Mouse (Mus musculus): Measurements from ENCODE around the gene P3h4. TPM values are rescaled to one million over a fixed set of nuclear protein-coding genes. Genes with fewer than 3 reads are reported as not detected.
A peak's percentile ranks its signal among the peaks of the same experiment; 100 is the strongest.

The P3h4 gene
- polyA plus RNA-seq, 1 experiment from 2014 or later, result 47.1 TPM

GRCm38 (mm10) chr11:100382682-100383081 lies 32.0 kb downstream of the P3h4 start:
- H3K36me3 ChIP-seq (ENCODE audit: insufficient read depth, low read length), result peaks cover 50% of the 10 kb centered on the region

GRCm38 (mm10) chr11:100379311-100379710 lies 35.3 kb downstream of the P3h4 start:
- Histone ChIP-seq H3K4me2 (replicated peaks; ENCODE audit: low read depth, low read length) (no peak overlapping the region), H3K36me3 (ENCODE audit: insufficient read depth, low read length) (peaks cover 55% of the 10 kb centered on the region), H3K4me1 (ENCODE audit: insufficient read depth, low read depth, low read length) (no peaks in the 10 kb centered on the region), H3K4me3 (ENCODE audit: low read depth, low read length) (no peak overlapping the region), H3K9me3 (ENCODE audit: low read length) (no peaks in the 10 kb centered on the region), H3K9ac (replicated peaks; ENCODE audit: low read depth) (no peak overlapping the region), H3K27ac (ENCODE audit: low read length) (no peak overlapping the region), H3K27me3 (replicated peaks; ENCODE audit: insufficient read depth, low read length) (no peaks in the 10 kb centered on the region)
- no peak for DNase-seq (ENCODE audit: low spot score)
- TF ChIP-seq CTCF (IDR thresholded peaks at IDR 0.05) (no peak), EP300 (IDR thresholded peaks at IDR 0.05) (no peak)
- WGBS, result 86% methylated on average over 4 of the region's 4 CpGs
- ATAC-seq, result no peak

More at GRCm38 (mm10) chr11:100382682-100383081, 32.0 kb downstream of the P3h4 start:
- Histone ChIP-seq H3K9ac (replicated peaks; ENCODE audit: low read depth) (no peak overlapping the region), H3K27ac (ENCODE audit: low read length) (no peak overlapping the region), H3K4me1 (ENCODE audit: insufficient read depth, low read depth, low read length) (peaks cover 15% of the 10 kb centered on the region), H3K4me3 (ENCODE audit: low read depth, low read length) (no peak overlapping the region), H3K9me3 (ENCODE audit: low read length) (no peaks in the 10 kb centered on the region), H3K4me2 (replicated peaks; ENCODE audit: low read depth, low read length) (no peak overlapping the region), H3K27me3 (replicated peaks; ENCODE audit: insufficient read depth, low read length) (no peaks in the 10 kb centered on the region)
- ATAC-seq (no peak), DNase-seq (ENCODE audit: low spot score) (no peak)
- TF ChIP-seq CTCF (IDR thresholded peaks at IDR 0.05) (no peak), EP300 (IDR thresholded peaks at IDR 0.05) (no peak)
- WGBS, result 83% methylated on average over 6 of the region's 6 CpGs

- DNase-seq (ENCODE audit: low spot score), result no peak
- Histone ChIP-seq H3K36me3 (ENCODE audit: insufficient read depth, low read length) (peaks cover 57% of the 10 kb centered on the region), H3K9me3 (ENCODE audit: low read length) (no peaks in the 10 kb centered on the region), H3K4me3 (ENCODE audit: low read depth, low read length) (no peak overlapping the region), H3K4me2 (replicated peaks; ENCODE audit: low read depth, low read length) (no peak overlapping the region), H3K27me3 (replicated peaks; ENCODE audit: insufficient read depth, low read length) (no peaks in the 10 kb centered on the region), H3K27ac (ENCODE audit: low read length) (no peak overlapping the region), H3K4me1 (ENCODE audit: insufficient read depth, low read depth, low read length) (no peaks in the 10 kb centered on the region), H3K9ac (replicated peaks; ENCODE audit: low read depth) (no peak overlapping the region)
- 92% methylated on average over 5 of the region's 5 CpGs for WGBS
- TF ChIP-seq EP300 (IDR thresholded peaks at IDR 0.05), result no peak
- ATAC-seq, result no peak
Measured at GRCm38 (mm10) chr11:100378446-100378845, 36.2 kb downstream of the P3h4 start.

DNA sequence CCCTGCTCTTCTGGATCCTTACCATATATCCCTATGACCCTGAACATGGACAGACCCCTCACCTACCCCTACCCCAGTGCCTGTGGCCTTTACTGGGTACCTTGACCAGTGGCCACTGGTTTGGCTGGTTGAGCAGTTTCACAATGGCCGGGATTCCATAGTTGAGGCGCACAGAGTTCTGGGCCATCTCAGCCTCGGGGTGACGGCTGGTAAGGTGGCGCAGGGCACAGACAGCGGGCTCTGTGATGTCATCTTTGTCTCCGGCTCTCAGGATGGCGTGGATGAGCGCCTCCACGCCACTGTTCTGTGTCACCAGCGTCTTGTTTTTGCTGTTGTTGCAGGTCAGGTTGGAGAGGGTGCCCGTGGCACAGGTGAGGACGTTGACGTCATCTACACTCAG lies 36.6 kb downstream of the P3h4 start:
- WGBS, result 94% methylated on average over 14 of the region's 14 CpGs
- no peaks in the 10 kb centered on the region for H3K9me3 ChIP-seq (ENCODE audit: low read length)
- H3K27me3 ChIP-seq (replicated peaks; ENCODE audit: insufficient read depth, low read length), result no peaks in the 10 kb centered on the region
- H3K4me3 ChIP-seq (ENCODE audit: low read depth, low read length), result no peak overlapping the region
- no peaks in the 10 kb centered on the region for H3K4me1 ChIP-seq (ENCODE audit: insufficient read depth, low read depth, low read length)
- no peak for TF ChIP-seq CTCF (IDR thresholded peaks at IDR 0.05)
- no peak for TF ChIP-seq EP300 (IDR thresholded peaks at IDR 0.05)
- H3K27ac ChIP-seq (ENCODE audit: low read length), result no peak overlapping the region
- ATAC-seq (no peak), DNase-seq (ENCODE audit: low spot score) (no peak)
- H3K4me2 ChIP-seq (replicated peaks; ENCODE audit: low read depth, low read length), result no peak overlapping the region
- peaks cover 58% of the 10 kb centered on the region for H3K36me3 ChIP-seq (ENCODE audit: insufficient read depth, low read length)
- no peak overlapping the region for H3K9ac ChIP-seq (replicated peaks; ENCODE audit: low read depth)

DNA sequence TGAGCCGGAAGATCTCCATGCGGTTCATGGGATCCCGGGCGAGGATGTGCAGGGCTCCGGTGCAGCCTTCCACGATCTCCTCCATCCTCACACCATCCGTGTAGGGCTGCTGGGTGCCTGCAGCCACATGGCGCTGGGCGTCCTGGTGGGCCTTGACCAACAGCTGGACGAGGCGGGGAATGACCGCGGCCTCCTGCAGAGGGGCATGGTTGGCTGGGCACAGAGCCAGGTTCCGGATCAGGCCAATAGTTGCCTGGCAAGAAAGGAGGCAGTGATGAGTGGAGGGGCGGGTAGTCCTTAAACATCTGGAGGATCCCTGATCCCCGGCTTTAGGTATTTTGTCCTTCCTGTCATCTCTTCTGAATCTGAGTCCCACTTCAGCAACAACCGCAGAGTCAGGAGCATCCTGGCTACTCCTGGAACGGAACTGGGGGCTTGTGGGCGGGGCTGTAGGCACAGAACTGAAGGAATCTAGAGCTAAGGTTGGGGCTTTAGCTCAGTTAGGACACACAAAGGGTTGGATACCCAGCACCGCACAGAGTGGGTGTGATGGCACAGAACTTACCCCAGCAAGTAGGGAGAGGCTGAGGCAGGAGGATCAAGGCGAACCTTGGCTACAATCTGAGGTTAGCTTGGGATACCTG lies 37.8 kb downstream of the P3h4 start:
- no peak overlapping the region for H3K4me2 ChIP-seq (replicated peaks; ENCODE audit: low read depth, low read length)
- H3K4me3 ChIP-seq (ENCODE audit: low read depth, low read length), result no peak overlapping the region
- no peaks in the 10 kb centered on the region for H3K4me1 ChIP-seq (ENCODE audit: insufficient read depth, low read depth, low read length)
- no peak overlapping the region for H3K9ac ChIP-seq (replicated peaks; ENCODE audit: low read depth)
- DNase-seq (ENCODE audit: low spot score) (no peak), ATAC-seq (no peak; the same call in 1 of the 2 replicates)
- peaks cover 67% of the 10 kb centered on the region for H3K36me3 ChIP-seq (ENCODE audit: insufficient read depth, low read length)
- no peaks in the 10 kb centered on the region for H3K27me3 ChIP-seq (replicated peaks; ENCODE audit: insufficient read depth, low read length)
- H3K27ac ChIP-seq (ENCODE audit: low read length), result no peak overlapping the region
- no peaks in the 10 kb centered on the region for H3K9me3 ChIP-seq (ENCODE audit: low read length)
- TF ChIP-seq EP300 (IDR thresholded peaks at IDR 0.05) (no peak), CTCF (IDR thresholded peaks at IDR 0.05) (no peak)
- WGBS, result 89% methylated on average over 21 of the region's 21 CpGs

DNA sequence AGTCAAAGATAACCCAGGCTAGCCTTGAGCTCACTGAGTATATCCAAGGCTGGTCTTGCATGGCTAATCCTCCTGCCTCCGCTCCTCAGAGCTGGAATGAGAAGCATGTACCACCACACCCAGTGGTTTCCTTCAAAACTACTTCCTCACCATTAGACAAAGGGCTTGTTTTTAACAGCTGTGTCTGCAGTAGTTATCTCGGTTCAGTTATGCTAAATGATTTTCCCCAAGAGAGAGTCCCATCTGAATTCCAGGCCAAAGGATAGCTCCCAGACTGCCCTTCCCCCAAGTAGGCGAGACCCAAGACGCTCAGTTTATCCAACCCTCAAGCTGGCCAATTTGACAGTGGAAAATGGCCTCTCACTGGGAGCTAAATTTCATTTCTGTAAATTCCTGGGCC lies 38.6 kb downstream of the P3h4 start:
- H3K27me3 ChIP-seq (replicated peaks; ENCODE audit: insufficient read depth, low read length), result no peaks in the 10 kb centered on the region
- 0 out of 2 replicates have a peak, but pooled peaks have one; percentile 9 for TF ChIP-seq EP300 (IDR thresholded peaks at IDR 0.05)
- no peak for TF ChIP-seq CTCF (IDR thresholded peaks at IDR 0.05)
- WGBS, result 58% methylated on average over 4 of the region's 4 CpGs
- no peak overlapping the region for H3K27ac ChIP-seq (ENCODE audit: low read length)
- no peaks in the 10 kb centered on the region for H3K4me1 ChIP-seq (ENCODE audit: insufficient read depth, low read depth, low read length)
- H3K36me3 ChIP-seq (ENCODE audit: insufficient read depth, low read length), result peaks cover 70% of the 10 kb centered on the region
- ATAC-seq (no peak), DNase-seq (ENCODE audit: low spot score) (no peak)
- no peak overlapping the region for H3K9ac ChIP-seq (replicated peaks; ENCODE audit: low read depth)
- H3K4me3 ChIP-seq (ENCODE audit: low read depth, low read length), result no peak overlapping the region
- H3K4me2 ChIP-seq (replicated peaks; ENCODE audit: low read depth, low read length), result no peak overlapping the region
- H3K9me3 ChIP-seq (ENCODE audit: low read length), result no peaks in the 10 kb centered on the region

Measured in lung, postnatal 0 days (tissue).